Mouse (Mus musculus) G1E (cell line): ENCODE measurements around the gene Catsperz.

Experiments used
- CTCF ChIP-seq: IDR thresholded peaks from 2 replicates; pipeline ENCODE4 v1.5.1; 2012; ENCODE audit warnings: low read depth, low read length, inconsistent platforms, mixed read lengths
- GATA2 ChIP-seq: IDR thresholded peaks from 2 replicates; pipeline ENCODE4 v1.6.1; 2012; ENCODE audit warnings: low read depth, low read length, inconsistent platforms, borderline replicate concordance
- TAL1 ChIP-seq: conservative IDR thresholded peaks from 2 replicates; pipeline ENCODE4 v1.6.1; 2012; ENCODE audit warnings: low read depth, low read length, inconsistent platforms, mixed read lengths

DNA sequence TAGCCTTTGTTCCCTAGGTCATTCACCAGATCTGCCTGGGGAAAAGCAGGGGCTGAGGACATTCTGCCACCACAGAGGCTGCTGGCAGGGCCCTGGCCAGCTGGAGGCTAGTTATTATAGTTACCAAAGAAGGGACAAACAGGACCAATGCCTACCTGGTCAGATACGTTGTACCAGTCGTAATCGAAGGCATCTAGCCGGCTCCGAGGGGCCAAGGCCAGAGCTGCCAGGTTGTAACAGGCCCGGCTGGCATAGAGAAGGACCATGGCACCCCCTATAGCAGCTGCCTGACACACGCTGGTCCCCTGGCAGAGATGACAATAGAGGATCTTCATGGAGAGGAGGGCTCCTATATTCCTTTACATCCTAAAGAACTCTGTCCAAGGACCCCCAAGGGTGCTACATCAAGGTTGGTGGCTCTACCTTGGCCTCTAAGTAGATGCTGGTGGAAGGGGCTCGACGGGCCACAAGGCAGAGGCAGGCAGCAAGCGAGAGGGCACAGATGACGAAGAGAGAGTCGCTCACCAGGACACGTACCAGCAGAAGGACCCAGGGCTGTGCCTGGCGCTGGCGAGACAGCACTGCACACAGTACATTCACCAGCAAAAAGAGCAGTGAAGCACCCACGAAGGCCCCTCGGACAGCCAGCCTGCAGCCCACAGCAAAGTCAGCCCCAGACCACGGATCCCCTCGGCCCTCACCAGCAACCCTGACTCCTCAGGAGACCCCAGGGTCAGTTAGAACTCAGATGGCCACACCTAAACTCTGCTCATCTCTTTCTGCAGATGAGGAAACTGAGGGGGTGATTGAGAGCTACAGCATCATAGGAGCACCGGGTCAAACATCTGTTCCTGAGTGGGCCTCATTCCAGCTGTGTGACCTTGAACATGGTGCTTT, 14.2 kb upstream of the Catsperz start:
- TF ChIP-seq CTCF (no peak), TAL1 (no peak), GATA2 (no peak)
